Mouse (Mus musculus): ENCODE results near the gene Slc16a5. TPM values are rescaled to one million over a fixed set of nuclear protein-coding genes. Genes with fewer than 3 reads are reported as not detected.

Gene Slc16a5
- polyA plus RNA-seq, 1 experiment from 2014 or later: 0.17 TPM

GRCm38 (mm10) chr11:115430561-115430960 is 31.7 kb upstream of the Slc16a5 start:
- H3K27me3 ChIP-seq: 0 out of 2 replicates have a peak, but pooled peaks cover 2% of the 10 kb centered on the region
- WGBS: 86% methylated on average over 6 of the region's 6 CpGs
- H3K4me2 ChIP-seq: no peak overlapping the region
- ATAC-seq (ENCODE audit: insufficient number of reproducible peaks, insufficient read depth, low FRiP score, low TSS enrichment, low read depth): no peak
- H3K4me1 ChIP-seq: peaks cover 17% of the 10 kb centered on the region
- no peak overlapping the region for H3K4me3 ChIP-seq
- no peak overlapping the region for H3K9ac ChIP-seq
- H3K9me3 ChIP-seq: no peaks in the 10 kb centered on the region
- no peak overlapping the region for H3K27ac ChIP-seq
- peaks cover 69% of the 10 kb centered on the region for H3K36me3 ChIP-seq

DNA sequence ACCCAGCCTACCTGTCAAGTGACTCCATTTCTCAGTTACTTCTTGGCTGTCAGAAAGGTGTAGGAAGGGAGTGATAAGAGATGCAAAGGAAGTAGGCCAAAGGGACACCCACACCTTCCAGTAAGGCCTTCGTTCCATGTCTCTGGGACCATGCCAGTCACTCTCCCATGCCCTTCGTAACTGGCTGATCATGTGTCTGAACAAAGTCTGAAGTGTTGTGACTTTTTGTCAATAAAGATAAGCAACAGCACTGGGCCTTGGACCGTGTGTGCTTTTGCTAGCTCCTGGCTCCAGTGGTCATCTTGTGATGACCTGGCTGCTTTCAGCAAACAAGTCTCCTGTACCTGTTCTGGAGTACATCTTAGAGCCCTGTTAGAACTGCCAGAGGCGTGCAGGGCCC is 29.5 kb upstream of the Slc16a5 start:
- Histone ChIP-seq H3K4me2 (no peak overlapping the region), H3K4me1 (peaks cover 24% of the 10 kb centered on the region), H3K9ac (no peak overlapping the region), H3K36me3 (peaks cover 46% of the 10 kb centered on the region), H3K9me3 (no peaks in the 10 kb centered on the region), H3K27me3 (0 out of 2 replicates have a peak, but pooled peaks cover 2% of the 10 kb centered on the region), H3K4me3 (no peak overlapping the region), H3K27ac (no peak overlapping the region)
- no peak for ATAC-seq (ENCODE audit: insufficient number of reproducible peaks, insufficient read depth, low FRiP score, low TSS enrichment, low read depth)
- WGBS: 79% methylated on average over 4 of the region's 4 CpGs

DNA sequence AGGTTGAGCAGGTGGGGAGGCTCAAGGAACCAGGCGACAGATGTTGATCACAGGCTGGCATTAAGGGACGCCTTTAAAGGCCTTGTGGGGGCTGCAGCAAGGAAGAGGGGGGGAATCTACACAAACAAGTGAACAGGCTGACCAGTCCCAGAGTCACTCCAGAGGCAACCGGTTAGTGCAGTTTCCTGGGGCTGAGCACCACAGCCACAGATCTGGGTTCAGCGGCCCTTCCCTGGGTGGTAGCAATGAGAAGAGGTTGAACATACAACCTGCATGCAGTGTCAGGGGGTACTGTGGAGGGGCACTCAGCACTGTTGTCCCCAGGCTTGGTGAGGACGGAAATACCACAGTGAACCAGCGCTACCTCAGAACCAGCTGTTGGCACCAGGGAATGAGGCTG is 28.9 kb upstream of the Slc16a5 start:
- Histone ChIP-seq H3K4me2 (no peak overlapping the region), H3K27ac (no peak overlapping the region), H3K36me3 (peaks cover 45% of the 10 kb centered on the region), H3K4me3 (no peak overlapping the region), H3K9ac (no peak overlapping the region), H3K9me3 (no peaks in the 10 kb centered on the region), H3K4me1 (peaks cover 20% of the 10 kb centered on the region), H3K27me3 (0 out of 2 replicates have a peak, but pooled peaks cover 2% of the 10 kb centered on the region)
- ATAC-seq (ENCODE audit: insufficient number of reproducible peaks, insufficient read depth, low FRiP score, low TSS enrichment, low read depth): no peak
- 78% methylated on average over 6 of the region's 6 CpGs for WGBS

DNA sequence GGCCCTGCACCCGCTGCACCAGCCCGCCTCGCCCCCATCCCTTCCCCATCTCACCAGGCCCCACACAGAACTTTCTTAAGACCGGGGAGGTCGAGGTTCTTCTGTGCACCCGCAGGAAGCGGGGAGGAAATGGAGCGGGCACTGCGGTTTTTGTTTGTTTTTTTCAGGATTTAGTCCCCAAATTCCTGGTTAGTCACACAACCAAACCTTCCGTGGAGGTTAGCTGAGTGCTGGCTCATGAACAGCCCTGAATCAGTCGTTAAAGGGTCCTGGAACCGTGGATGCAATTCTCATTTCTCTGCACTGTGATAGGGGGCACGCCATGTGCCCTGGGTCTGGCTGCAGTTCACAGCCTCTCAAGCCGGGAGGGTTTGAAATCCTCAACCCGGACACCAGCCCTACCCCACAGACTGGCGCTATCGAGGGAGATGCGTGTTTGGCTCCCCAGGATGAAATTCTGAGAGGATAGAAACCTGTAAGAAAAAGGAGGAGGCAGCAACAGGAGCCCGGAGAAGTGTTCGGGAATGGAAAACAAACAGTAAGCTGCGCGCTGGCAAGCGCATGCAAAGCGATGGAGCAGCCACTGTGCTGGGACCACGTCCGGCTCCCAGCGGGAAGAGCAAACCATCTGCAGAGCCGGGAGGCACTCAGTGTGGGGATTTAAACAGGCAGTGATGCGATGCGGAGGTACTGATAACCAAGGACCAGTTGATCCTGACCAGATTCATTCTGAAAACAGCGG is 26.5 kb upstream of the Slc16a5 start:
- 0 out of 2 replicates have a peak, but pooled peaks cover 2% of the 10 kb centered on the region for H3K27me3 ChIP-seq
- H3K9me3 ChIP-seq: no peaks in the 10 kb centered on the region
- ATAC-seq (ENCODE audit: insufficient number of reproducible peaks, insufficient read depth, low FRiP score, low TSS enrichment, low read depth): no peak
- H3K4me1 ChIP-seq: peaks cover 20% of the 10 kb centered on the region
- H3K36me3 ChIP-seq: peaks cover 23% of the 10 kb centered on the region
- H3K9ac ChIP-seq: peak overlapping the region; percentile 64
- peak overlapping the region; percentile 65 for H3K4me2 ChIP-seq
- peak overlapping the region; percentile 36 for H3K4me3 ChIP-seq
- WGBS: 4% methylated on average over 31 of the region's 31 CpGs
- H3K27ac ChIP-seq: peak overlapping the region; percentile 28; the same call in 1 of the 2 replicates

GRCm38 (mm10) chr11:115437571-115438122 is 24.6 kb upstream of the Slc16a5 start:
- 62% methylated on average over 5 of the region's 5 CpGs for WGBS
- H3K27ac ChIP-seq: no peak overlapping the region
- peaks cover 4% of the 10 kb centered on the region; the same call in 1 of the 2 replicates for H3K36me3 ChIP-seq
- H3K4me3 ChIP-seq: no peak overlapping the region
- no peak overlapping the region for H3K9ac ChIP-seq
- no peak overlapping the region for H3K4me2 ChIP-seq
- no peaks in the 10 kb centered on the region for H3K9me3 ChIP-seq
- 0 out of 2 replicates have a peak, but pooled peaks cover 2% of the 10 kb centered on the region for H3K27me3 ChIP-seq
- H3K4me1 ChIP-seq: peaks cover 20% of the 10 kb centered on the region
- ATAC-seq (ENCODE audit: insufficient number of reproducible peaks, insufficient read depth, low FRiP score, low TSS enrichment, low read depth): no peak

DNA sequence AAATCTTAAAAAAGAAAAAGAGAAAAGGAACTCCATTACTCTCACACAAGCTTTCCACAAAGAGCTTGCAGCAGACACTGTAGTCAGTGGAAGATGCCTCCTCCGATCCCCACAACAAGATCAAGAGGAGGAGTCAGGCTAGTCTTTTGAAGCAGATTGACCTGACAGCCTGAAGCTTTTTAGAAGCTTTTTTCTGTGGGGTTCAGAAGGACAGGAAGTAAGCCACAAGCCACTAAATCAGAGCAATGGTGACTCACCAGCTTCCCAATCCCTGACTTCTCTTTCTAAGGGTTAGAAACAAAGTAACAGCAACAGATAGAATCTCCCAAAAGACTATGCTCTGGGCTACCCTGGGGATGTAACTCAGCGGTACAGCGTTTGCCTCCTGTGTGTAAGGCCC is 22.9 kb upstream of the Slc16a5 start:
- no peaks in the 10 kb centered on the region for H3K9me3 ChIP-seq
- WGBS: 82% methylated on average over 3 of the region's 3 CpGs
- H3K27me3 ChIP-seq: 0 out of 2 replicates have a peak, but pooled peaks cover 2% of the 10 kb centered on the region
- H3K4me1 ChIP-seq: peaks cover 20% of the 10 kb centered on the region
- no peak overlapping the region for H3K27ac ChIP-seq
- H3K36me3 ChIP-seq: no peaks in the 10 kb centered on the region
- ATAC-seq (ENCODE audit: insufficient number of reproducible peaks, insufficient read depth, low FRiP score, low TSS enrichment, low read depth): no peak
- no peak overlapping the region for H3K4me3 ChIP-seq
- H3K9ac ChIP-seq: no peak overlapping the region
- H3K4me2 ChIP-seq: no peak overlapping the region

DNA sequence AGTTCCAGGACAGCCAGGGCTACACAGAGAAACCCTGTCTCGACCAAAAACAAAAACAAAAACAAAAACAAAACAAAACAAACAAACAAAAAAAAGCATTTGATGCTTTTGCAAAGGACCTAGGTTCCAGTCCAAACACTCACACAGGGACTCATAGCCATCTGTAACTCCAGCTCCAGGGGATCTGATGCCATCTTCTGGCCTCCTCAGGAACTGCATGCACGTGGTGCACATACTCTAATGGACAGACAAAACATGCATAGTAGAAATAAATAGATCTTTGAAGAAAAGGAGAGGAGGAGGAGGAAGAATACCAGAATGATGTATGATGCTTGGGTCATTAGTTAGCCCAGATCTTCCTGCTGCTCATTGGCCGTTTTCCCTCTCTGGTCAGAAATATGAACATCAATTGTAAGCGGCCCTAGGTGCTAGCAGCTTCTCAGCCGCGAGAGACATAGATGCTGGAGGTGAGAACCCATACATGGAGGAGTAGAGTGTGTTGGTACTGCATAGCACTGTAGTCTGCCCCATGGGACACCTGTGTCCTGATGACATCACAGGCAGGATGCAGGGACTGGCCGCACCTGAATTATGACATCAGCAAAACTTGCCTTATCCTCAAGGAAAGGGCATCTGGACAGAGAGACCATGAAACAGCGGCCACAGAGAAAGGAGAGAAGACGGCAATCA is 22.2 kb upstream of the Slc16a5 start, which contains the start of gene Trim80:
Trim80 (plus strand) TSS at position 640 of the 690 bp plus-strand sequence.
- peaks cover 19% of the 10 kb centered on the region for H3K4me1 ChIP-seq
- H3K9ac ChIP-seq: no peak within 1 kb of the TSS
- H3K4me2 ChIP-seq: peak within 1 kb of the TSS; percentile 16; the same call in 1 of the 2 replicates
- H3K9me3 ChIP-seq: no peaks in the 10 kb centered on the region
- H3K27ac ChIP-seq: no peak within 1 kb of the TSS
- H3K27me3 ChIP-seq: no peaks in the 10 kb centered on the region
- no peak within 1 kb of the TSS for H3K4me3 ChIP-seq
- ATAC-seq (ENCODE audit: insufficient number of reproducible peaks, insufficient read depth, low FRiP score, low TSS enrichment, low read depth): no peak
- WGBS: 94% methylated on average over 9 of the region's 9 CpGs
- H3K36me3 ChIP-seq: no peaks in the 10 kb centered on the region

DNA sequence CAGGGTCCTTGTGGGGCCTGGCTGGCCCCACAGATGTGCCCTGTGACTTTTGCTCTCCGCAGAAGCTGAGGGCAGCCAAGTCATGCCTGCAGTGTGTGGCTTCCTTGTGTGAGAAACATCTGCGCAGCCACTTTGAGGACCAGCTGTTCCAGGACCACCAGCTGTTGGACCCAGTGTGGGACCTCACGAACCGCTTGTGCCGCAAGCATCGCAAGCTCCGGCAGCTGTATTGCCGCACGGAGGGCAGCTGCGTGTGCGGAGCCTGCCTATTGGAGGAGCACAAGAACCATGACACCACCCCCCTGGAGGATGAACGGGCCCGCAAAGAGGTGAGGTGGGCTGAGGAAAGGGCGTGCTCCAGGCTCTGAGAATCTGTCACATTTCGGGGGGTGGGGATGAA is 20.9 kb upstream of the Slc16a5 start:
- no peak overlapping the region for H3K9ac ChIP-seq
- peaks cover 6% of the 10 kb centered on the region for H3K4me1 ChIP-seq
- H3K4me3 ChIP-seq: no peak overlapping the region
- H3K9me3 ChIP-seq: no peaks in the 10 kb centered on the region
- 38% methylated on average over 15 of the region's 15 CpGs for WGBS
- H3K4me2 ChIP-seq: peak overlapping the region; percentile 16; the same call in 1 of the 2 replicates
- no peak for ATAC-seq (ENCODE audit: insufficient number of reproducible peaks, insufficient read depth, low FRiP score, low TSS enrichment, low read depth)
- no peak overlapping the region for H3K27ac ChIP-seq
- no peaks in the 10 kb centered on the region for H3K36me3 ChIP-seq
- H3K27me3 ChIP-seq: no peaks in the 10 kb centered on the region

- no peaks in the 10 kb centered on the region for H3K9me3 ChIP-seq
- 0 out of 2 replicates have a peak, but pooled peaks cover 5% of the 10 kb centered on the region for H3K4me1 ChIP-seq
- ATAC-seq (ENCODE audit: insufficient number of reproducible peaks, insufficient read depth, low FRiP score, low TSS enrichment, low read depth): no peak
- H3K9ac ChIP-seq: no peak overlapping the region
- WGBS: 57% methylated on average over 3 of the region's 3 CpGs
- no peaks in the 10 kb centered on the region for H3K36me3 ChIP-seq
- no peak overlapping the region for H3K27ac ChIP-seq
- no peak overlapping the region for H3K4me3 ChIP-seq
- no peaks in the 10 kb centered on the region for H3K27me3 ChIP-seq
- no peak overlapping the region for H3K4me2 ChIP-seq
Measured at GRCm38 (mm10) chr11:115446906-115447305, 15.4 kb upstream of the Slc16a5 start.

DNA sequence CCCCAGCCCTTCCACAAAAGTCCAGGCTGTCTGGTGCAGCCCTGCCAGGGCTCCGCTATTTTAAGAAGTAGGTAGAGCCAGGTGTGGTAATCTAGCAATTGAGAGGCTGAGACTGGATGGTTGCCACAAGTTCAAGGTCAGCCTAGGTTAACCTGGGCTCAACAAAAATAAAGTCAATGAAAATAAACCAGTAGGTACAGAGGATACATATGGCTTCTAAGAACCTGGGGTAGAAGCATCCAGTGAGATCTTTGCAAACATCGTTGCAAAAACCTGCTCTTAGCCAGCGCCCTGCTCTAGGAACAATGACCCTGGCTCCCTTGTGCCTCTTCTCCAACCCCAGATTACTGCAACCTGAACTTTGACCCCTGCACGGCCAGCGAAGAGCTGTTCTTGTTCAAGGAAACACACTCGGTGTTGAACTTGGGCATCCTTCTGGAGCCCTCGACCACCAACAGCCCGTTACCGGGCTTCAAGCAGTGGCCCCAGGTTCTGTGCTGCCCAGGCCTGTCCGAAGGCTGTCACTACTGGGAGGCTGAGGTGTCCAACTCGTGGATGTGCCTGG is 14.9 kb upstream of the Slc16a5 start:
- no peak overlapping the region for H3K9ac ChIP-seq
- no peak overlapping the region for H3K4me3 ChIP-seq
- H3K36me3 ChIP-seq: no peaks in the 10 kb centered on the region
- 0 out of 2 replicates have a peak, but pooled peaks cover 5% of the 10 kb centered on the region for H3K4me1 ChIP-seq
- H3K9me3 ChIP-seq: no peaks in the 10 kb centered on the region
- WGBS: 80% methylated on average over 11 of the region's 11 CpGs
- ATAC-seq (ENCODE audit: insufficient number of reproducible peaks, insufficient read depth, low FRiP score, low TSS enrichment, low read depth): no peak
- no peaks in the 10 kb centered on the region for H3K27me3 ChIP-seq
- no peak overlapping the region for H3K4me2 ChIP-seq
- H3K27ac ChIP-seq: no peak overlapping the region

- no peak overlapping the region for H3K4me3 ChIP-seq
- H3K9me3 ChIP-seq: no peaks in the 10 kb centered on the region
- no peaks in the 10 kb centered on the region for H3K36me3 ChIP-seq
- H3K27ac ChIP-seq: no peak overlapping the region
- 84% methylated on average over 16 of the region's 16 CpGs for WGBS
- no peak overlapping the region for H3K4me2 ChIP-seq
- ATAC-seq (ENCODE audit: insufficient number of reproducible peaks, insufficient read depth, low FRiP score, low TSS enrichment, low read depth): no peak
- H3K9ac ChIP-seq: no peak overlapping the region
- 0 out of 2 replicates have a peak, but pooled peaks cover 5% of the 10 kb centered on the region for H3K4me1 ChIP-seq
- H3K27me3 ChIP-seq: no peaks in the 10 kb centered on the region
Measured at GRCm38 (mm10) chr11:115448075-115448474, 14.2 kb upstream of the Slc16a5 start.

Data from embryonic facial prominence, embryonic 13.5 days (tissue).